21 mouse cellular contexts compared by ENCODE assay signal in the genomic region with DNA sequence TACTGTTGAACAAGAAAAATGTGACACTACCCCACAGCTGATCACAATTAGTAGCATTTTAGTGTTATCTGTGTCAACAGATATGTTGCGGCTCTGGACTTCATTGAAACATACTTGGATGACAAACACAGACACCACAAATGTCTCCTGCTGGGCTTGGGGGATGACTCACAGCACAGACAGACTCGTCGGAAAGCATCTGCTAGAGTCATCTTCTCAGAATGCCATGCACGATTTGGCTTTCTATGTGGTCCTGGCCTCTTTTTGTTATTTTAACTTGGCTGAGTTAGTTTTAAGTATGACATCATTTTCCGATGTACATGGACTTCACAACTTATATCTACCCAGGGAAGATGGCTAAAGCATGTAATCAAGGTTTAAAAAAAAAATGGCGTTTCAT. TPM values are rescaled to one million over a fixed set of nuclear protein-coding genes. Genes with fewer than 3 reads are reported as not detected.
DNase-seq lines count a peak whose midpoint lies in the region; ATAC-seq lines count a peak whose summit lies in the region.
"Had no signal": no experiment of that assay in that cellular context is flagged by ENCODE, and none has a peak within 500 bp of the region (broad histone marks: within the 10 kb centered on the region; RNA-seq: fewer than 3 reads in every experiment).

No protein-coding gene starts in this region.

- peak; percentile 42 for DNase-seq in forebrain, embryonic 14.5 days (ENCODE audit: low spot score)
- DNase-seq in forebrain, embryonic 11.5 days (ENCODE audit: low spot score), result no peak
- peak; percentile 22 for DNase-seq in layer of hippocampus, adult 9-11 months
- no peak for DNase-seq in layer of hippocampus, adult 9-10 months (ENCODE audit: low spot score)
- peak; percentile 70 for DNase-seq in MN1 (ENCODE audit: low spot score)
- DNase-seq in brain, adult 2 months (ENCODE audit: low read depth, low spot score), result peak; percentile 84
- no peak for DNase-seq in urinary bladder, postnatal 14 days (ENCODE audit: low spot score)
- DNase-seq: cerebellum, adult 9-10 months; heart, postnatal 36 days; kidney, adult 11 months; kidney, postnatal 10 days; thymus, postnatal 36 days had no signal

- 42% methylated on average over 6 of the region's 6 CpGs for WGBS in forebrain, embryonic 14.5 days
- WGBS in forebrain, embryonic 11.5 days, result 79% methylated on average over 6 of the region's 6 CpGs

- H3K9me3 ChIP-seq in forebrain, embryonic 14.5 days (replicated peaks; ENCODE audit: control insufficient read depth, low read length), result no peaks in the 10 kb centered on the region
- no peaks in the 10 kb centered on the region for H3K9me3 ChIP-seq in forebrain, embryonic 11.5 days (ENCODE audit: control insufficient read depth, low read length)
- H3K9me3 ChIP-seq: forebrain, embryonic 12.5 days; heart, embryonic 13.5 days; liver, embryonic 12.5 days; lung, embryonic 15.5 days; midbrain, embryonic 15.5 days had no signal

- ATAC-seq in forebrain, embryonic 14.5 days, result no peak
- no peak for ATAC-seq in forebrain, embryonic 11.5 days (replicated peaks; ENCODE audit: low FRiP score)
- ATAC-seq in megakaryocyte, adult 5-6 weeks (ENCODE audit: poor library complexity, severe bottlenecking), result no peak
- ATAC-seq: activated CD4-positive, CD25-positive, alpha-beta regulatory T cell, adult 4 months; hindbrain, embryonic 16.5 days; liver, embryonic 12.5 days; midbrain, embryonic 15.5 days had no signal

- no peak overlapping the region for H3K4me3 ChIP-seq in forebrain, embryonic 14.5 days (ENCODE audit: low read depth, low read length)
- no peak overlapping the region for H3K4me3 ChIP-seq in forebrain, embryonic 11.5 days (ENCODE audit: low read depth, low read length)
- H3K4me3 ChIP-seq: forebrain, embryonic 12.5 days; heart, embryonic 13.5 days; liver, embryonic 12.5 days; lung, embryonic 15.5 days; midbrain, embryonic 15.5 days had no signal

- 0 out of 2 replicates have a peak, but pooled peaks cover 4% of the 10 kb centered on the region for H3K4me1 ChIP-seq in forebrain, embryonic 14.5 days (ENCODE audit: control insufficient read depth, insufficient read depth, low read length)
- H3K4me1 ChIP-seq in forebrain, embryonic 11.5 days (replicated peaks; ENCODE audit: control insufficient read depth, insufficient read depth, low read length), result no peaks in the 10 kb centered on the region

- H3K36me3 ChIP-seq in forebrain, embryonic 14.5 days (ENCODE audit: control insufficient read depth, insufficient read depth, low read length), result no peaks in the 10 kb centered on the region
- no peaks in the 10 kb centered on the region for H3K36me3 ChIP-seq in forebrain, embryonic 11.5 days (ENCODE audit: control insufficient read depth, insufficient read depth, low read length)
- H3K36me3 ChIP-seq: forebrain, embryonic 12.5 days; heart, embryonic 13.5 days; liver, embryonic 12.5 days; lung, embryonic 15.5 days; midbrain, embryonic 15.5 days had no signal

- H3K27me3 ChIP-seq in forebrain, embryonic 14.5 days (replicated peaks; ENCODE audit: control insufficient read depth, insufficient read depth, low read length), result no peaks in the 10 kb centered on the region
- H3K27me3 ChIP-seq in forebrain, embryonic 11.5 days (ENCODE audit: control insufficient read depth, insufficient read depth, low read length), result no peaks in the 10 kb centered on the region
- H3K27me3 ChIP-seq: CH12.LX; forebrain, embryonic 12.5 days; heart, embryonic 13.5 days; lung, embryonic 15.5 days; midbrain, embryonic 15.5 days had no signal

- H3K4me2 ChIP-seq in forebrain, embryonic 14.5 days (ENCODE audit: low read length), result no peak overlapping the region
- no peak overlapping the region for H3K4me2 ChIP-seq in forebrain, embryonic 11.5 days (ENCODE audit: low read depth, low read length, severe bottlenecking)
- H3K4me2 ChIP-seq: forebrain, embryonic 12.5 days; heart, embryonic 13.5 days; liver, embryonic 12.5 days; lung, embryonic 15.5 days; midbrain, embryonic 15.5 days had no signal

- no peak overlapping the region for H3K9ac ChIP-seq in forebrain, embryonic 14.5 days (ENCODE audit: low read length)
- H3K9ac ChIP-seq in forebrain, embryonic 11.5 days (ENCODE audit: low read length), result no peak overlapping the region
- H3K9ac ChIP-seq: forebrain, embryonic 12.5 days; heart, embryonic 13.5 days; liver, embryonic 12.5 days; lung, embryonic 15.5 days; midbrain, embryonic 15.5 days had no signal

- no peak overlapping the region for H3K27ac ChIP-seq in forebrain, embryonic 14.5 days (ENCODE audit: low read depth, low read length)
- H3K27ac ChIP-seq in forebrain, embryonic 11.5 days (ENCODE audit: low read depth, low read length), result no peak overlapping the region
- H3K27ac ChIP-seq: forebrain, embryonic 12.5 days; heart, embryonic 13.5 days; liver, embryonic 12.5 days; lung, embryonic 15.5 days; midbrain, embryonic 15.5 days had no signal

RNA-seq across cellular contexts. Expression of a gene that starts 4.3 kb away (rescaled TPM):
- 10.4 and 11.0 TPM in 2 replicates for polyA plus RNA-seq in forebrain, embryonic 14.5 days (2014; fragmentation: Nextera tagmentation; extraction: Ambion mirVana)
- 26.2 and 30.5 TPM in 2 replicates for polyA plus RNA-seq in forebrain, embryonic 11.5 days (2014; fragmentation: Nextera tagmentation; extraction: Ambion mirVana)
- total RNA-seq in megakaryocyte, adult 5-6 weeks (2015), result 0.36 and 0.66 TPM in 2 replicates
- total RNA-seq in megakaryocyte, adult 5-6 weeks (2017), result 0.18 and 1.1 TPM in 2 replicates
- total RNA-seq: CH12.LX had no signal

Comparison
In these comparisons a context has a peak if more than half of its experiments do, and no peak if none do; other contexts are left out.
1. DNase-seq: peak in forebrain, embryonic 14.5 days (single experiment), layer of hippocampus, adult 9-11 months (single experiment), MN1 (single experiment) and brain, adult 2 months (single experiment); none in forebrain, embryonic 11.5 days (single experiment), layer of hippocampus, adult 9-10 months (single experiment) and urinary bladder, postnatal 14 days (single experiment).